Mouse (Mus musculus) 416B (cell line): ENCODE results near the gene H60b.
"Not testable (repeated sequence)": the region's sequence is repeated elsewhere in the genome, so short reads cannot be mapped to it uniquely, and the experiment has no call there.

Experiments
- DNase-seq: peaks from one replicate; pipeline ENCODE4 v3.0.0; 2011; ENCODE audit warnings: low read depth

H60b gene

GRCm38 (mm10) chr10:22158310-22158999, at the start of gene H60b, which contains the start of gene Raet1e:
Gene H60b (plus strand): TSS chr10:22158586.
Gene Raet1e (plus strand): TSS chr10:22158569.
- DNase-seq = not testable (repeated sequence)

GRCm38 (mm10) chr10:22140665-22141280, 17.6 kb upstream of the H60b start:
- DNase-seq = peak; percentile 25

- peak; percentile 85 for DNase-seq
These were observed 16.2 kb upstream of the H60b start for GRCm38 (mm10) chr10:22142194-22142593.

- DNase-seq = no peak
These were observed 15.5 kb upstream of the H60b start for GRCm38 (mm10) chr10:22142926-22143325.

- no peak for DNase-seq
These were observed 9.8 kb upstream of the H60b start for GRCm38 (mm10) chr10:22148441-22149072.

- DNase-seq = no peak
These were observed 9.2 kb upstream of the H60b start, which contains the start of gene E030030I06Rik for GRCm38 (mm10) chr10:22149073-22149690. Gene E030030I06Rik (minus strand): TSS chr10:22149270.

GRCm38 (mm10) chr10:22149691-22150465, 8.5 kb upstream of the H60b start:
- DNase-seq = no peak

GRCm38 (mm10) chr10:22150593-22150992, 7.8 kb upstream of the H60b start:
- no peak for DNase-seq

- DNase-seq = not testable (repeated sequence)
These were observed 7.1 kb upstream of the H60b start for GRCm38 (mm10) chr10:22151056-22151862.

GRCm38 (mm10) chr10:22151863-22152640, 6.3 kb upstream of the H60b start:
- DNase-seq = not testable (repeated sequence)

GRCm38 (mm10) chr10:22153147-22153690, 5.2 kb upstream of the H60b start:
- DNase-seq = not testable (repeated sequence)

GRCm38 (mm10) chr10:22154127-22154526, 4.3 kb upstream of the H60b start:
- not testable (repeated sequence) for DNase-seq

GRCm38 (mm10) chr10:22154871-22155799, 3.3 kb upstream of the H60b start:
- DNase-seq = no peak

GRCm38 (mm10) chr10:22159131-22159561, 760 bp downstream of the H60b start:
- no peak for DNase-seq

GRCm38 (mm10) chr10:22159581-22160140, 1.3 kb downstream of the H60b start:
- no peak for DNase-seq

- DNase-seq = not testable (repeated sequence)
These were observed 4.9 kb downstream of the H60b start for GRCm38 (mm10) chr10:22163279-22163678.

- DNase-seq = peak; percentile 8
These were observed 5.6 kb downstream of the H60b start for GRCm38 (mm10) chr10:22163705-22164583.
